Mouse (Mus musculus) embryonic fibroblast, embryonic 13.5 days (primary cell): ENCODE results near the gene Gpr61.

ENCODE experiments used
- CTCF ChIP-seq: IDR thresholded peaks from 2 replicates; pipeline ENCODE4 v1.5.1; 2011; ENCODE audit warnings: mild to moderate bottlenecking, control low read depth, low read length, moderate library complexity, borderline replicate concordance; ENCODE audit not compliant: insufficient read depth
- POLR2A ChIP-seq: IDR thresholded peaks from 2 replicates; pipeline ENCODE4 v1.6.1; 2011; ENCODE audit warnings: low read depth, mild to moderate bottlenecking, control low read depth, low read length, moderate library complexity

GRCm38 (mm10) chr3:108199231-108199630 lies 44.5 kb upstream of the Gpr61 start:
- TF ChIP-seq CTCF: no peak
- no peak for TF ChIP-seq POLR2A
